Mouse (Mus musculus): Measurements from ENCODE around the gene Olfr345.

The Olfr345 gene

GRCm38 (mm10) chr2:36639741-36640140 lies at the start of gene Olfr345:
Olfr345 (plus strand) TSS chr2:36640041.
- DNase-seq: no peak

- DNase-seq: no peak
These were observed 45.6 kb downstream of the Olfr345 start, which contains the start of gene Olfr346 for GRCm38 (mm10) chr2:36685488-36685887. Olfr346 (plus strand) TSS chr2:36685788.

All from kidney, adult 9 months (tissue).